Mouse (Mus musculus): Measurements from ENCODE around the gene Epb41l2. TPM values are rescaled to one million over a fixed set of nuclear protein-coding genes. Genes with fewer than 3 reads are reported as not detected.

Gene Epb41l2
- polyA plus RNA-seq, 1 experiment from 2014 or later = 46.3 TPM

GRCm38 (mm10) chr10:25385811-25386580 is 26.4 kb downstream of the Epb41l2 start:
- Histone ChIP-seq H3K4me2 (ENCODE audit: low read length) (no peak overlapping the region), H3K4me1 (replicated peaks; ENCODE audit: control insufficient read depth, insufficient read depth, low read length) (peaks cover 9% of the 10 kb centered on the region), H3K9ac (ENCODE audit: low read length) (no peak overlapping the region), H3K27ac (ENCODE audit: low read depth) (no peak overlapping the region), H3K36me3 (ENCODE audit: control insufficient read depth, insufficient read depth, low read length) (no peaks in the 10 kb centered on the region), H3K9me3 (ENCODE audit: control insufficient read depth, low read length) (no peaks in the 10 kb centered on the region), H3K27me3 (replicated peaks; ENCODE audit: control insufficient read depth, insufficient read depth, low read length) (no peaks in the 10 kb centered on the region), H3K4me3 (ENCODE audit: low read depth, low read length) (no peak overlapping the region)
- ATAC-seq (replicated peaks; ENCODE audit: low FRiP score, low TSS enrichment, low read depth) (no peak), DNase-seq (ENCODE audit: low spot score) (no peak)
- WGBS = 63% methylated on average over 13 of the region's 13 CpGs

GRCm38 (mm10) chr10:25386868-25387267 is 27.3 kb downstream of the Epb41l2 start:
- no peak for DNase-seq (ENCODE audit: low spot score)
- 73% methylated on average over 4 of the region's 4 CpGs for whole genome bisulfite sequencing
- Histone ChIP-seq H3K27me3 (replicated peaks; ENCODE audit: control insufficient read depth, insufficient read depth, low read length) (no peaks in the 10 kb centered on the region), H3K4me2 (ENCODE audit: low read length) (no peak overlapping the region), H3K9me3 (ENCODE audit: control insufficient read depth, low read length) (no peaks in the 10 kb centered on the region), H3K4me3 (ENCODE audit: low read depth, low read length) (no peak overlapping the region), H3K9ac (ENCODE audit: low read length) (no peak overlapping the region), H3K27ac (ENCODE audit: low read depth) (no peak overlapping the region), H3K36me3 (ENCODE audit: control insufficient read depth, insufficient read depth, low read length) (no peaks in the 10 kb centered on the region), H3K4me1 (replicated peaks; ENCODE audit: control insufficient read depth, insufficient read depth, low read length) (peaks cover 9% of the 10 kb centered on the region)
- ATAC-seq (replicated peaks; ENCODE audit: low FRiP score, low TSS enrichment, low read depth) = no peak

GRCm38 (mm10) chr10:25387268-25387667 is 27.7 kb downstream of the Epb41l2 start:
- no peak overlapping the region for H3K27ac ChIP-seq (ENCODE audit: low read depth)
- 41% methylated on average over 4 of the region's 4 CpGs for WGBS
- no peak overlapping the region for H3K9ac ChIP-seq (ENCODE audit: low read length)
- no peak overlapping the region for H3K4me2 ChIP-seq (ENCODE audit: low read length)
- no peaks in the 10 kb centered on the region for H3K9me3 ChIP-seq (ENCODE audit: control insufficient read depth, low read length)
- H3K27me3 ChIP-seq (replicated peaks; ENCODE audit: control insufficient read depth, insufficient read depth, low read length) = no peaks in the 10 kb centered on the region
- H3K4me1 ChIP-seq (replicated peaks; ENCODE audit: control insufficient read depth, insufficient read depth, low read length) = peaks cover 9% of the 10 kb centered on the region
- no peaks in the 10 kb centered on the region for H3K36me3 ChIP-seq (ENCODE audit: control insufficient read depth, insufficient read depth, low read length)
- no peak overlapping the region for H3K4me3 ChIP-seq (ENCODE audit: low read depth, low read length)
- ATAC-seq (replicated peaks; ENCODE audit: low FRiP score, low TSS enrichment, low read depth) = no peak
- DNase-seq (ENCODE audit: low spot score) = no peak

- 0 out of 2 replicates have a peak, but pooled peaks cover 3% of the 10 kb centered on the region for H3K4me1 ChIP-seq (replicated peaks; ENCODE audit: control insufficient read depth, insufficient read depth, low read length)
- H3K27ac ChIP-seq (ENCODE audit: low read depth) = no peak overlapping the region
- no peaks in the 10 kb centered on the region for H3K9me3 ChIP-seq (ENCODE audit: control insufficient read depth, low read length)
- WGBS = 93% methylated on average over 7 of the region's 7 CpGs
- DNase-seq (ENCODE audit: low spot score) (no peak), ATAC-seq (replicated peaks; ENCODE audit: low FRiP score, low TSS enrichment, low read depth) (no peak)
- no peaks in the 10 kb centered on the region for H3K27me3 ChIP-seq (replicated peaks; ENCODE audit: control insufficient read depth, insufficient read depth, low read length)
- no peaks in the 10 kb centered on the region for H3K36me3 ChIP-seq (ENCODE audit: control insufficient read depth, insufficient read depth, low read length)
- H3K4me2 ChIP-seq (ENCODE audit: low read length) = no peak overlapping the region
- no peak overlapping the region for H3K4me3 ChIP-seq (ENCODE audit: low read depth, low read length)
- no peak overlapping the region for H3K9ac ChIP-seq (ENCODE audit: low read length)
Observed at GRCm38 (mm10) chr10:25392786-25393185, 33.2 kb downstream of the Epb41l2 start.

- Histone ChIP-seq H3K36me3 (ENCODE audit: control insufficient read depth, insufficient read depth, low read length) (no peaks in the 10 kb centered on the region), H3K9ac (ENCODE audit: low read length) (no peak overlapping the region), H3K4me1 (replicated peaks; ENCODE audit: control insufficient read depth, insufficient read depth, low read length) (peaks cover 9% of the 10 kb centered on the region; the same call in 1 of the 2 replicates), H3K27me3 (replicated peaks; ENCODE audit: control insufficient read depth, insufficient read depth, low read length) (no peaks in the 10 kb centered on the region), H3K27ac (ENCODE audit: low read depth) (no peak overlapping the region), H3K4me3 (ENCODE audit: low read depth, low read length) (no peak overlapping the region), H3K4me2 (ENCODE audit: low read length) (no peak overlapping the region), H3K9me3 (ENCODE audit: control insufficient read depth, low read length) (no peaks in the 10 kb centered on the region)
- WGBS = 91% methylated on average over 1 of the region's 1 CpGs
- DNase-seq (ENCODE audit: low spot score) (no peak), ATAC-seq (replicated peaks; ENCODE audit: low FRiP score, low TSS enrichment, low read depth) (no peak)
Observed at GRCm38 (mm10) chr10:25393721-25394120, 34.1 kb downstream of the Epb41l2 start.

GRCm38 (mm10) chr10:25395236-25395886 is 35.8 kb downstream of the Epb41l2 start:
- no peak overlapping the region for H3K4me2 ChIP-seq (ENCODE audit: low read length)
- WGBS = 85% methylated on average over 5 of the region's 5 CpGs

GRCm38 (mm10) chr10:25396859-25397258 is 37.3 kb downstream of the Epb41l2 start:
- no peak for ATAC-seq (replicated peaks; ENCODE audit: low FRiP score, low TSS enrichment, low read depth)
- DNase-seq (ENCODE audit: low spot score) = no peak

More at GRCm38 (mm10) chr10:25395236-25395886, 35.8 kb downstream of the Epb41l2 start:
- Histone ChIP-seq H3K4me3 (ENCODE audit: low read depth, low read length) (no peak overlapping the region), H3K9ac (ENCODE audit: low read length) (no peak overlapping the region), H3K27me3 (replicated peaks; ENCODE audit: control insufficient read depth, insufficient read depth, low read length) (no peaks in the 10 kb centered on the region), H3K4me1 (replicated peaks; ENCODE audit: control insufficient read depth, insufficient read depth, low read length) (peaks cover 14% of the 10 kb centered on the region), H3K36me3 (ENCODE audit: control insufficient read depth, insufficient read depth, low read length) (no peaks in the 10 kb centered on the region), H3K9me3 (ENCODE audit: control insufficient read depth, low read length) (no peaks in the 10 kb centered on the region), H3K27ac (ENCODE audit: low read depth) (no peak overlapping the region)
- ATAC-seq (replicated peaks; ENCODE audit: low FRiP score, low TSS enrichment, low read depth) (no peak), DNase-seq (ENCODE audit: low spot score) (no peak)

GRCm38 (mm10) chr10:25397767-25398690 is 38.4 kb downstream of the Epb41l2 start:
- Histone ChIP-seq H3K4me3 (ENCODE audit: low read depth, low read length) (no peak overlapping the region), H3K9me3 (ENCODE audit: control insufficient read depth, low read length) (no peaks in the 10 kb centered on the region), H3K4me1 (replicated peaks; ENCODE audit: control insufficient read depth, insufficient read depth, low read length) (peaks cover 17% of the 10 kb centered on the region), H3K27ac (ENCODE audit: low read depth) (no peak overlapping the region), H3K36me3 (ENCODE audit: control insufficient read depth, insufficient read depth, low read length) (no peaks in the 10 kb centered on the region), H3K4me2 (ENCODE audit: low read length) (no peak overlapping the region), H3K27me3 (replicated peaks; ENCODE audit: control insufficient read depth, insufficient read depth, low read length) (no peaks in the 10 kb centered on the region), H3K9ac (ENCODE audit: low read length) (no peak overlapping the region)
- DNase-seq (ENCODE audit: low spot score) (no peak), ATAC-seq (replicated peaks; ENCODE audit: low FRiP score, low TSS enrichment, low read depth) (no peak)
- WGBS = 52% methylated on average over 14 of the region's 14 CpGs

More at GRCm38 (mm10) chr10:25396859-25397258, 37.3 kb downstream of the Epb41l2 start:
- no peak overlapping the region for H3K4me2 ChIP-seq (ENCODE audit: low read length)
- H3K9me3 ChIP-seq (ENCODE audit: control insufficient read depth, low read length) = no peaks in the 10 kb centered on the region
- H3K9ac ChIP-seq (ENCODE audit: low read length) = no peak overlapping the region
- H3K36me3 ChIP-seq (ENCODE audit: control insufficient read depth, insufficient read depth, low read length) = no peaks in the 10 kb centered on the region
- no peak overlapping the region for H3K27ac ChIP-seq (ENCODE audit: low read depth)
- H3K4me1 ChIP-seq (replicated peaks; ENCODE audit: control insufficient read depth, insufficient read depth, low read length) = peaks cover 17% of the 10 kb centered on the region
- no peak overlapping the region for H3K4me3 ChIP-seq (ENCODE audit: low read depth, low read length)
- no peaks in the 10 kb centered on the region for H3K27me3 ChIP-seq (replicated peaks; ENCODE audit: control insufficient read depth, insufficient read depth, low read length)
- 80% methylated on average over 3 of the region's 3 CpGs for WGBS
